Mouse (Mus musculus) thymus, adult 2 months (tissue): Measurements from ENCODE around the gene Qprt. TPM values are rescaled to one million over a fixed set of nuclear protein-coding genes. Genes with fewer than 3 reads are reported as not detected.

ENCODE experiments used
- DNase-seq: peaks from one replicate; pipeline ENCODE4 v3.0.0; 2021
- H3K27ac ChIP-seq: fragments of 200-500 bp; 2 replicates; pipeline ENCODE4 v1.5.1; 2012; ENCODE audit warnings: low read length, control low read depth; ENCODE audit not compliant: control insufficient read depth, insufficient read depth
- H3K27me3 ChIP-seq: fragments of 200-500 bp; 2 replicates; pipeline ENCODE4 v1.6.1; 2012; ENCODE audit warnings: mild to moderate bottlenecking, low read length, moderate library complexity, mixed read lengths; ENCODE audit not compliant: control insufficient read depth, insufficient read depth
- H3K36me3 ChIP-seq: fragments of 200-500 bp; 2 replicates; pipeline ENCODE4 v1.6.1; 2012; ENCODE audit warnings: mild to moderate bottlenecking, low read length, moderate library complexity; ENCODE audit not compliant: control insufficient read depth, insufficient read depth
- H3K4me1 ChIP-seq: fragments of 200-500 bp; replicated peaks from 2 replicates; pipeline ENCODE4 v1.6.1; 2012; ENCODE audit warnings: low read length; ENCODE audit not compliant: control insufficient read depth, insufficient read depth
- H3K4me3 ChIP-seq: fragments of 200-500 bp; 2 replicates; pipeline ENCODE4 v1.5.1; 2012; ENCODE audit warnings: mild to moderate bottlenecking, low read length, control low read depth, moderate library complexity; ENCODE audit not compliant: control insufficient read depth, insufficient read depth
- CTCF ChIP-seq: fragments of 200-500 bp; IDR thresholded peaks from 2 replicates; pipeline ENCODE4 v1.5.1; 2012; ENCODE audit warnings: mild to moderate bottlenecking, control low read depth, low read length, moderate library complexity, borderline replicate concordance; ENCODE audit not compliant: control insufficient read depth, poor library complexity, insufficient read depth; ENCODE audit errors: extremely low read depth
- POLR2A ChIP-seq: fragments of 200-500 bp; IDR thresholded peaks from 2 replicates; pipeline ENCODE4 v1.6.1; 2012; ENCODE audit warnings: mild to moderate bottlenecking, low read length, control low read depth, moderate library complexity; ENCODE audit not compliant: control insufficient read depth, poor library complexity, insufficient read depth; ENCODE audit errors: extremely low read depth
- WGBS: fragments of 180-500 bp; shearing (Covaris S2); methylation state at CpG from one replicate; pipeline ENCODE4 v1.1.7; 2018; 5-methylcytosine and 5-hydroxymethylcytosine counted together
- polyA plus RNA-seq: library from polyadenylated mRNA; depleted of rRNA; stranded (reverse); fragments of >200 nt; gene quantifications from 2 replicates; pipeline ENCODE4 v1.2.3, GENCODE M21; 2012; rRNA removed

The Qprt gene
- polyA plus RNA-seq, 1 experiment: 10.1 TPM

GRCm38 (mm10) chr7:127082271-127082670 lies 39.8 kb downstream of the Qprt start:
- 35% methylated on average over 8 of the region's 8 CpGs for WGBS
- no peak overlapping the region for H3K27ac ChIP-seq
- DNase-seq: no peak
- H3K27me3 ChIP-seq: no peaks in the 10 kb centered on the region
- H3K4me1 ChIP-seq: peaks cover 35% of the 10 kb centered on the region
- H3K4me3 ChIP-seq: no peak overlapping the region
- no peak for TF ChIP-seq POLR2A
- no peak for TF ChIP-seq CTCF
- H3K36me3 ChIP-seq: no peaks in the 10 kb centered on the region

- Histone ChIP-seq H3K4me3 (no peak overlapping the region), H3K36me3 (no peaks in the 10 kb centered on the region), H3K4me1 (peaks cover 39% of the 10 kb centered on the region), H3K27ac (no peak overlapping the region; the same call in 1 of the 2 replicates), H3K27me3 (no peaks in the 10 kb centered on the region)
- no peak for DNase-seq
- no peak for TF ChIP-seq POLR2A
- TF ChIP-seq CTCF: no peak
- WGBS: 45% methylated on average over 3 of the region's 3 CpGs
Measured at GRCm38 (mm10) chr7:127080045-127080444, 42.0 kb downstream of the Qprt start.

GRCm38 (mm10) chr7:127077692-127078091 lies 44.3 kb downstream of the Qprt start:
- Histone ChIP-seq H3K27me3 (no peaks in the 10 kb centered on the region), H3K4me3 (no peak overlapping the region), H3K4me1 (peaks cover 37% of the 10 kb centered on the region), H3K27ac (no peak overlapping the region), H3K36me3 (no peaks in the 10 kb centered on the region)
- WGBS: 82% methylated on average over 3 of the region's 3 CpGs
- DNase-seq: peak; percentile 47
- TF ChIP-seq POLR2A: no peak
- no peak for TF ChIP-seq CTCF

- TF ChIP-seq CTCF (no peak), POLR2A (no peak)
- DNase-seq: no peak
- H3K27ac ChIP-seq: no peak overlapping the region
Measured at GRCm38 (mm10) chr7:127076188-127076587, 45.8 kb downstream of the Qprt start.

GRCm38 (mm10) chr7:127073221-127073620 lies 48.8 kb downstream of the Qprt start:
- peaks cover 13% of the 10 kb centered on the region for H3K4me1 ChIP-seq

More at GRCm38 (mm10) chr7:127076188-127076587, 45.8 kb downstream of the Qprt start:
- WGBS: 96% methylated on average over 5 of the region's 5 CpGs
- no peaks in the 10 kb centered on the region for H3K36me3 ChIP-seq
- H3K4me1 ChIP-seq: peaks cover 27% of the 10 kb centered on the region
- no peak overlapping the region for H3K4me3 ChIP-seq
- no peaks in the 10 kb centered on the region for H3K27me3 ChIP-seq

GRCm38 (mm10) chr7:127070871-127071413 lies 51.1 kb downstream of the Qprt start:
- DNase-seq: no peak
- Histone ChIP-seq H3K4me3 (no peak overlapping the region), H3K36me3 (no peaks in the 10 kb centered on the region), H3K27me3 (no peaks in the 10 kb centered on the region), H3K4me1 (peaks cover 2% of the 10 kb centered on the region; the same call in 1 of the 2 replicates), H3K27ac (no peak overlapping the region)
- TF ChIP-seq POLR2A: no peak
- no peak for TF ChIP-seq CTCF
- 75% methylated on average over 4 of the region's 4 CpGs for WGBS

More at GRCm38 (mm10) chr7:127073221-127073620, 48.8 kb downstream of the Qprt start:
- Histone ChIP-seq H3K36me3 (no peaks in the 10 kb centered on the region), H3K4me3 (no peak overlapping the region), H3K27me3 (no peaks in the 10 kb centered on the region), H3K27ac (no peak overlapping the region)
- no peak for DNase-seq
- no peak for TF ChIP-seq POLR2A
- TF ChIP-seq CTCF: no peak
- 96% methylated on average over 4 of the region's 4 CpGs for WGBS

- Histone ChIP-seq H3K4me1 (no peaks in the 10 kb centered on the region; the same call in 1 of the 2 replicates), H3K27ac (no peak overlapping the region), H3K4me3 (no peak overlapping the region), H3K27me3 (no peaks in the 10 kb centered on the region), H3K36me3 (no peaks in the 10 kb centered on the region)
- TF ChIP-seq CTCF: no peak
- no peak for TF ChIP-seq POLR2A
- DNase-seq: no peak
- 95% methylated on average over 4 of the region's 4 CpGs for WGBS
Measured at GRCm38 (mm10) chr7:127066317-127066716, 55.7 kb downstream of the Qprt start.

GRCm38 (mm10) chr7:127065538-127065937 lies 56.5 kb downstream of the Qprt start:
- Histone ChIP-seq H3K27ac (no peak overlapping the region), H3K27me3 (no peaks in the 10 kb centered on the region), H3K4me3 (no peak overlapping the region), H3K36me3 (no peaks in the 10 kb centered on the region), H3K4me1 (no peaks in the 10 kb centered on the region)
- WGBS: 78% methylated on average over 6 of the region's 6 CpGs
- DNase-seq: no peak
- TF ChIP-seq POLR2A (no peak), CTCF (no peak)

Other genes starting within 250 kb of the Qprt start
- gene Taok2, start 237.5 kb downstream of the Qprt start, polyA plus RNA-seq: 182 and 198 TPM in 2 replicates
- 87.7 and 94.7 TPM in 2 replicates for gene Tmem219, start 199.3 kb downstream of the Qprt start, polyA plus RNA-seq
- gene Kctd13, start 193.3 kb downstream of the Qprt start, polyA plus RNA-seq: 38.8 and 42.4 TPM in 2 replicates
- 0.33 and 0.35 TPM in 2 replicates for gene Asphd1, start 172.6 kb downstream of the Qprt start, polyA plus RNA-seq
- gene Sez6l2, start 171.7 kb downstream of the Qprt start, polyA plus RNA-seq: 2.9 and 3.7 TPM in 2 replicates
- gene Cdipt, start 146.3 kb downstream of the Qprt start, polyA plus RNA-seq: 280 and 294 TPM in 2 replicates
- 0.34 and 1.0 TPM in 2 replicates for gene Cdiptos, start 146.1 kb downstream of the Qprt start, polyA plus RNA-seq
- 42.5 and 64.9 TPM in 2 replicates for gene Mvp, start 107.6 kb downstream of the Qprt start, polyA plus RNA-seq
- gene Pagr1b, start 105.7 kb downstream of the Qprt start, polyA plus RNA-seq: 5.4 and 6.2 TPM in 2 replicates
- 11.9 and 12.7 TPM in 2 replicates for gene Pagr1a, start 104.9 kb downstream of the Qprt start, polyA plus RNA-seq
- 103 and 113 TPM in 2 replicates for gene Gm42742, start 101.1 kb downstream of the Qprt start, polyA plus RNA-seq
- gene Prrt2, start 101.0 kb downstream of the Qprt start, polyA plus RNA-seq: 49.7 and 53.1 TPM in 2 replicates
- 954 and 1,846 TPM in 2 replicates for gene Maz, start 95.2 kb downstream of the Qprt start, polyA plus RNA-seq
- 50.5 and 66.8 TPM in 2 replicates for gene Kif22, start 79.8 kb downstream of the Qprt start, polyA plus RNA-seq
- gene Zg16, start 34.9 kb downstream of the Qprt start, polyA plus RNA-seq: 0.73 and 1.2 TPM in 2 replicates
- 518 and 532 TPM in 2 replicates for gene AI467606, start 30.9 kb downstream of the Qprt start, polyA plus RNA-seq
- 135 and 157 TPM in 2 replicates for gene Spn, start 15.6 kb upstream of the Qprt start, polyA plus RNA-seq
- gene Cd2bp2, start 73.8 kb upstream of the Qprt start, polyA plus RNA-seq: 63.4 and 67.2 TPM in 2 replicates
- gene Tbc1d10b, start 86.2 kb upstream of the Qprt start, polyA plus RNA-seq: 70.3 and 81.3 TPM in 2 replicates
- gene Mylpf, start 86.7 kb upstream of the Qprt start, polyA plus RNA-seq: 10.7 and 12.3 TPM in 2 replicates
- gene Zfp553, start 110.8 kb upstream of the Qprt start, polyA plus RNA-seq: 30.4 and 31.6 TPM in 2 replicates
- gene Sept1, start 110.9 kb upstream of the Qprt start, polyA plus RNA-seq: 1,045 and 1,102 TPM in 2 replicates
- gene Zfp771, start 122.0 kb upstream of the Qprt start, polyA plus RNA-seq: 91.3 and 102 TPM in 2 replicates
- 122 and 125 TPM in 2 replicates for gene Dctpp1, start 138.5 kb upstream of the Qprt start, polyA plus RNA-seq
- gene Sephs2, start 151.8 kb upstream of the Qprt start, polyA plus RNA-seq: 37.2 and 46.3 TPM in 2 replicates
- gene Itgal, start 174.0 kb upstream of the Qprt start, polyA plus RNA-seq: 353 and 356 TPM in 2 replicates
- gene Zfp768, start 223.4 kb upstream of the Qprt start, polyA plus RNA-seq: 8.6 and 11.1 TPM in 2 replicates